Mouse (Mus musculus) CH12.LX (cell line): ENCODE results near the gene Dyrk2. TPM values are rescaled to one million over a fixed set of nuclear protein-coding genes. Genes with fewer than 3 reads are reported as not detected.

Experiments
- DNase-seq: peaks from one replicate; pipeline ENCODE4 v3.0.0-alpha.2; 2013; ENCODE audit errors: extremely low read depth
- H3K27ac ChIP-seq: 2 replicates; pipeline ENCODE4 v1.5.1; 2012; ENCODE audit warnings: low read depth, mild to moderate bottlenecking, control low read depth, moderate library complexity; ENCODE audit not compliant: insufficient read depth
- H3K27me3 ChIP-seq: replicated peaks from 2 replicates; pipeline ENCODE3; 2012; ENCODE audit warnings: inconsistent platforms
- H3K36me3 ChIP-seq, 2 experiments: replicated peaks in 1 of 2; 2 replicates each; pipeline versions ENCODE3 to v1.6.1; 2012; ENCODE audit warnings: inconsistent platforms in 1 of 2, low read length in 1 of 2, mild to moderate bottlenecking in 1 of 2, mixed read lengths in 1 of 2, moderate library complexity in 1 of 2; ENCODE audit not compliant: control insufficient read depth in 1 of 2, insufficient read depth in 1 of 2
- H3K4me1 ChIP-seq, 2 experiments: 2 replicates each; pipeline ENCODE4 v1.6.1; 2012; ENCODE audit warnings: inconsistent platforms in 1 of 2, moderate library complexity in 1 of 2; ENCODE audit not compliant: insufficient read depth in 2 of 2, control insufficient read depth in 1 of 2
- H3K4me2 ChIP-seq: 2 replicates; pipeline ENCODE4 v1.6.1; 2012; ENCODE audit warnings: low read depth, mild to moderate bottlenecking, control low read depth; ENCODE audit not compliant: poor library complexity, insufficient read depth, severe bottlenecking
- H3K4me3 ChIP-seq, 3 experiments: fragments of 150-350 bp in 1 of 3; sonication (generic) in 1 of 3; replicated peaks in 1 of 3; 2 replicates each; pipeline versions ENCODE3 to v1.5.1; 2011 to 2012; ENCODE audit warnings: low read depth in 2 of 3, low read length in 2 of 3, mild to moderate bottlenecking in 2 of 3, moderate library complexity in 2 of 3, control low read depth in 1 of 3, improper control_type of control experiment in 1 of 3, inconsistent platforms in 1 of 3, mixed read lengths in 1 of 3; ENCODE audit not compliant: poor library complexity in 1 of 3
- H3K79me2 ChIP-seq: replicated peaks from 2 replicates; pipeline ENCODE4 v1.6.1; 2012; ENCODE audit warnings: mild to moderate bottlenecking, moderate library complexity; ENCODE audit not compliant: control insufficient read depth, poor library complexity, insufficient read depth, severe bottlenecking; ENCODE audit errors: extremely low read depth
- H3K9ac ChIP-seq: 2 replicates; pipeline ENCODE4 v1.6.1; 2012; ENCODE audit warnings: low read depth, mild to moderate bottlenecking, control low read depth, moderate library complexity; ENCODE audit not compliant: insufficient read depth
- H3K9me3 ChIP-seq: replicated peaks from 2 replicates; pipeline ENCODE3; 2012; ENCODE audit warnings: low read length, inconsistent platforms, mixed read lengths
- BHLHE40 ChIP-seq: IDR thresholded peaks from 2 replicates; pipeline ENCODE4 v1.6.1; 2011; ENCODE audit warnings: mild to moderate bottlenecking, low read depth, low read length, improper control_type of control experiment
- CHD1 ChIP-seq: IDR thresholded peaks from 2 replicates; pipeline ENCODE4 v1.6.1; 2012; ENCODE audit warnings: low read depth, low read length, improper control_type of control experiment, inconsistent platforms
- CHD2 ChIP-seq: IDR thresholded peaks from 2 replicates; pipeline ENCODE4 v1.6.1; 2011; ENCODE audit warnings: low read length, improper control_type of control experiment
- E2F4 ChIP-seq: IDR thresholded peaks from 2 replicates; pipeline ENCODE4 v1.6.1; 2011; ENCODE audit warnings: low read depth, low read length, improper control_type of control experiment; ENCODE audit not compliant: insufficient replicate concordance
- EP300 ChIP-seq: IDR thresholded peaks from 2 replicates; pipeline ENCODE4 v1.6.1; 2011; ENCODE audit warnings: low read length, improper control_type of control experiment
- ETS1 ChIP-seq: conservative IDR thresholded peaks from 2 replicates; pipeline ENCODE4 v1.6.1; 2012; ENCODE audit warnings: low read depth, mild to moderate bottlenecking, inconsistent platforms, low read length, improper control_type of control experiment, moderate library complexity
- GABPA ChIP-seq: IDR thresholded peaks from 2 replicates; pipeline ENCODE4 v1.6.1; 2012; ENCODE audit warnings: low read depth, low read length, improper control_type of control experiment, inconsistent platforms; ENCODE audit not compliant: insufficient replicate concordance
- IRF4 ChIP-seq: IDR thresholded peaks from 2 replicates; pipeline ENCODE4 v1.6.1; 2014; ENCODE audit warnings: low read depth, mild to moderate bottlenecking, inconsistent platforms, low read length, improper control_type of control experiment
- JUN ChIP-seq: IDR thresholded peaks from 2 replicates; pipeline ENCODE4 v1.6.1; 2011; ENCODE audit warnings: low read depth, mild to moderate bottlenecking, low read length, improper control_type of control experiment, moderate library complexity; ENCODE audit not compliant: insufficient read depth
- MAFK ChIP-seq: IDR thresholded peaks from 2 replicates; pipeline ENCODE4 v1.6.1; 2011; ENCODE audit warnings: low read length, improper control_type of control experiment; ENCODE audit not compliant: insufficient replicate concordance
- MAX ChIP-seq: IDR thresholded peaks from 2 replicates; pipeline ENCODE4 v1.6.1; 2011; ENCODE audit warnings: low read length, improper control_type of control experiment
- MAZ ChIP-seq: IDR thresholded peaks from 2 replicates; pipeline ENCODE4 v1.6.1; 2012; ENCODE audit warnings: low read depth, mild to moderate bottlenecking, inconsistent platforms, low read length, improper control_type of control experiment, moderate library complexity
- MXI1 ChIP-seq: IDR thresholded peaks from 2 replicates; pipeline ENCODE4 v1.6.1; 2011; ENCODE audit warnings: mild to moderate bottlenecking, low read depth, low read length, improper control_type of control experiment
- NELFE ChIP-seq: IDR thresholded peaks from 2 replicates; pipeline ENCODE4 v1.6.1; 2011; ENCODE audit warnings: low read depth, low read length, improper control_type of control experiment
- NRF1 ChIP-seq: IDR thresholded peaks from 2 replicates; pipeline ENCODE4 v1.6.1; 2014; ENCODE audit warnings: low read depth, mild to moderate bottlenecking, inconsistent platforms, low read length, improper control_type of control experiment, moderate library complexity
- PAX5 ChIP-seq: IDR thresholded peaks from 2 replicates; pipeline ENCODE4 v1.6.1; 2012; ENCODE audit warnings: low read length, inconsistent platforms, mixed read lengths
- POLR2AphosphoS2 ChIP-seq: IDR thresholded peaks from 2 replicates; pipeline ENCODE4 v1.6.1; 2011; ENCODE audit warnings: low read depth, low read length, improper control_type of control experiment
- RCOR1 ChIP-seq: conservative IDR thresholded peaks from 2 replicates; pipeline ENCODE4 v1.6.1; 2012; ENCODE audit warnings: low read depth, mild to moderate bottlenecking, inconsistent platforms, low read length, improper control_type of control experiment
- TBP ChIP-seq: conservative IDR thresholded peaks from 2 replicates; pipeline ENCODE4 v1.6.1; 2011; ENCODE audit warnings: low read depth, low read length, improper control_type of control experiment
- UBTF ChIP-seq: IDR thresholded peaks from 2 replicates; pipeline ENCODE4 v1.6.1; 2012; ENCODE audit warnings: low read depth, mild to moderate bottlenecking, inconsistent platforms, low read length, improper control_type of control experiment, moderate library complexity
- USF1 ChIP-seq: IDR thresholded peaks from 2 replicates; pipeline ENCODE4 v1.6.1; 2014; ENCODE audit warnings: low read depth, mild to moderate bottlenecking, inconsistent platforms, low read length, improper control_type of control experiment
- ZNF384 ChIP-seq: IDR thresholded peaks from 2 replicates; pipeline ENCODE4 v1.6.1; 2012; ENCODE audit warnings: low read depth, low read length, improper control_type of control experiment, inconsistent platforms
- dilution Hi-C: fragments of 300-500 bp; cut with MboI; formaldehyde crosslinking; loops from 2 replicates; pipeline ENCODE4 v1.14.3; 2020; ENCODE audit warnings: low sequenced_read_pairs; ENCODE audit not compliant: extremely low pct_unique_long_range_greater_than_20kb, extremely low pct_ligation_motif_present
- in situ Hi-C: fragments of 300-500 bp; cut with MboI; formaldehyde crosslinking; loops from 3 replicates; pipeline ENCODE4 v1.14.3; 2019; ENCODE audit warnings: low sequenced_read_pairs, low pct_ligation_motif_present, low pct_unique_long_range_greater_than_20kb, mixed read lengths
- polyA plus RNA-seq: library from polyadenylated mRNA; unstranded; fragments of >175 nt; gene quantifications from 2 replicates; pipeline ENCODE4 v1.2.1, GENCODE M21; 2012; ENCODE audit warnings: low read depth; ENCODE audit not compliant: insufficient read length
- total RNA-seq, 2 experiments: library from RNA; depleted of rRNA; stranded (reverse); fragments of 300-350 nt in 1 of 2; fragments of >200 nt in 1 of 2; gene quantifications; 2 replicates each; pipeline ENCODE4 v1.2.3; 2012 to 2014

Gene Dyrk2
- total and polyA plus RNA-seq, 3 experiments, result 11.4 to 18.3 (median 15.2) TPM

DNA sequence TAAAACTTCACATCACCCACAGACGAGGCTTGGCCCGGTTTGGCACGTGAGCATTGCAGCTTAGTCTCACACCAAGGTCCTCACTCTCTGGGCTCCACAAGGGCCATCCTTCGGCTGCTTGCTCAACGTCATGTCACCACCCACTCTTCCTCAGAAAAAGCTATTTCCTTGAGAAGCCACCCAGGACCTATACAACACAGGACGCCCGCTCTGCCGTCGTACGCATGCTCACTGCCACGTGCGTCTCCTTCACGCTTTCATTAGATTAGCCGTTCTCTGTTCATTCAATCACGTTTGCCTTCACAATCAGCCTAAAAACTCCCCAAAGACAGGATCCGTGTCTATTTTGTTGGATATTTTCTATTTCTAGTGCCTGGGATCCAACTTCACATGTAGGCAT, 17.5 kb downstream of the Dyrk2 start:
- Histone ChIP-seq H3K27me3 (no peaks in the 10 kb centered on the region), H3K4me3 (no peak overlapping the region), H3K79me2 (0 out of 2 replicates have a peak, but pooled peaks cover 2% of the 10 kb centered on the region), H3K27ac (no peak overlapping the region), H3K4me1 (no peaks in the 10 kb centered on the region), H3K36me3 (peaks cover 0 to 23% of the 10 kb centered on the region in 2 experiments), H3K9ac (no peak overlapping the region), H3K4me2 (no peak overlapping the region), H3K9me3 (no peaks in the 10 kb centered on the region)
- no peak for TF ChIP-seq TBP
- TF ChIP-seq IRF4, result no peak
- no peak for TF ChIP-seq NRF1
- no peak for TF ChIP-seq ETS1
- no peak for TF ChIP-seq MAX
- TF ChIP-seq PAX5, result no peak
- TF ChIP-seq CHD1, result no peak
- no peak for TF ChIP-seq MXI1
- no peak for TF ChIP-seq E2F4
- TF ChIP-seq RCOR1, result no peak
- no peak for TF ChIP-seq EP300
- TF ChIP-seq UBTF, result no peak
- no peak for TF ChIP-seq BHLHE40
- TF ChIP-seq MAFK, result no peak
- no peak for TF ChIP-seq GABPA
- TF ChIP-seq NELFE, result no peak
- no peak for TF ChIP-seq JUN
- TF ChIP-seq MAZ, result no peak
- no peak for TF ChIP-seq POLR2AphosphoS2
- in situ Hi-C loops (no loop called here), dilution Hi-C loops (no loop called here)
- DNase-seq, result no peak

GRCm38 (mm10) chr10:118848501-118848900, 21.5 kb downstream of the Dyrk2 start:
- no peak overlapping the region for H3K4me2 ChIP-seq
- H3K9ac ChIP-seq, result no peak overlapping the region
- no peaks in the 10 kb centered on the region for H3K9me3 ChIP-seq
- dilution Hi-C loops, result no loop called here
- H3K27ac ChIP-seq, result no peak overlapping the region
- H3K4me1 ChIP-seq, result no peaks in the 10 kb centered on the region
- no peak for DNase-seq
- H3K79me2 ChIP-seq, result no peaks in the 10 kb centered on the region
- no peaks in the 10 kb centered on the region for H3K27me3 ChIP-seq
- no peak overlapping the region for H3K4me3 ChIP-seq
- in situ Hi-C loops, result no loop called here
- no peaks in the 10 kb centered on the region for H3K36me3 ChIP-seq
- TF ChIP-seq MAX, result no peak
- no peak for TF ChIP-seq CHD2
- TF ChIP-seq TBP, result no peak
- no peak for TF ChIP-seq ZNF384
- no peak for TF ChIP-seq USF1
- no peak for TF ChIP-seq PAX5
- TF ChIP-seq MAZ, result no peak
- TF ChIP-seq ETS1, result no peak
